Mouse (Mus musculus): Measurements from ENCODE around the gene Supt5.

DNA sequence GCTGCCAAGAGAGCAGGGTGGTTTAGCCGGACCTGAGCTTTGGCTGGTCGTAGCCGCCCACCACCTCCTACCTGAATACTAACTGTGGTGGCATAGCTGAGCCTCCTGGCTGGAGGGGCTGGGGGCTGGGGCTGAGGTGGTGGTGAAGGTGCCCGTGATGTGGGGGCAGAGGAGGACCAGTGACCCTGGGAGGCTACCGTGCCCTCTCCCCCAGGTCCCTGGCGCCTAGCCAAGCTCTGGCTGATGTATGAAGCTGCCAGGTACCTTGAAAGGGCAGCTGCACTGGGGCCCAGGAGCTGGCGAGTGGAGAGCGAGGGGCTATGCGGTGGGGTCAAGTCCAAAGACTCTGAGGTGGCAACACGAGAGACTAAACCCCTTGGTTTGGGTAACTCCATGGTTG, 21.3 kb upstream of the Supt5 start:
- TF ChIP-seq CTCF (IDR thresholded peaks at IDR 0.05; ENCODE audit: insufficient read depth, low read length) (no peak), POLR2A (IDR thresholded peaks at IDR 0.05; ENCODE audit: borderline replicate concordance, extremely low read depth, low read depth, low read length) (no peak)

Data from lung, adult 2 months (tissue).